Mouse (Mus musculus) ovary, adult 2 months (tissue): ENCODE data around the gene Gm45623. TPM values are rescaled to one million over a fixed set of nuclear protein-coding genes. Genes with fewer than 3 reads are reported as not detected.

Experiments used
- polyA plus RNA-seq: library from polyadenylated mRNA; depleted of rRNA; stranded (reverse); fragments of >200 nt; gene quantifications from 2 replicates; pipeline ENCODE4 v1.2.3, GENCODE M21; 2012; rRNA removed

Gene Gm45623
- 0.14 TPM in 1 of 2 replicates, not detected in the other for polyA plus RNA-seq

DNA sequence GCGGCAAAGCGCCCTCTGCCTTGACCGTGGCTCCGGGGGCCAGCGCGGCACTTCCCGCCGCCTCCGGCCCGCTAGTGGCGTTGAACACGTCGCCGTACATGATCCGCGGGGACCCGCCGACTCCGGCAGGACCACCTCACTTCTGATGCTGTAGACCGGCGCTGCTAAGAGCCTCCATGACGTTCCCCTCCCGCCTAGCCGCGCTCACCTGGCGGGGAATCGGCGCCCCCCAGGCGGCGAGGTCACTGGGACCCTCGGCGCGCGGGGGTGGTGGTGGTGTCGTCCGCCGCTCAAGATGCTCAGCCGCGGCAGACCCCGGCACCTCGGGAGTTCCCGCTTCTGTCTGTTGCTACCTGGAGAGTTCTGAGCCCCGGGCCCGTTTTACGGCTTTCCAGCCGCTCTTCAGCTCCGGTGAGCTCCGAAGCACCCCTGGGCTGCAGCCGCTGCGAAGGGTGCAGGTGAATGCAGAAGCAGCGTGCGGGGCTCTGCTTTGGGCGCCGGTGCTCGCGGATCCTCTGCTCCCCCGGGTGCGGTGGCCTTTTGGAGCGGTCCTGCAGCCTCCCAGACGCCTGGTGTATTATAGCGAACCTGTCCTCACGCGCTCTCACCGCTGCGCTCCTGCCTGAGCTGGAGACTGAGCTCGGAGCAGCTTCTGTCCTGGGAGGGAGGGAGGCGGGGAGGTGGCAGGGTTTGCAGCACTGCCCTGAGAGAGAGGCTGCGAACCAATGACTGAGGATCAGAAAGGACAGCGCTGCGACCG lies at the start of gene Gm45623:
Gene Gm45623 (minus strand): TSS at position 636 of the 760 bp plus-strand sequence.

DNA sequence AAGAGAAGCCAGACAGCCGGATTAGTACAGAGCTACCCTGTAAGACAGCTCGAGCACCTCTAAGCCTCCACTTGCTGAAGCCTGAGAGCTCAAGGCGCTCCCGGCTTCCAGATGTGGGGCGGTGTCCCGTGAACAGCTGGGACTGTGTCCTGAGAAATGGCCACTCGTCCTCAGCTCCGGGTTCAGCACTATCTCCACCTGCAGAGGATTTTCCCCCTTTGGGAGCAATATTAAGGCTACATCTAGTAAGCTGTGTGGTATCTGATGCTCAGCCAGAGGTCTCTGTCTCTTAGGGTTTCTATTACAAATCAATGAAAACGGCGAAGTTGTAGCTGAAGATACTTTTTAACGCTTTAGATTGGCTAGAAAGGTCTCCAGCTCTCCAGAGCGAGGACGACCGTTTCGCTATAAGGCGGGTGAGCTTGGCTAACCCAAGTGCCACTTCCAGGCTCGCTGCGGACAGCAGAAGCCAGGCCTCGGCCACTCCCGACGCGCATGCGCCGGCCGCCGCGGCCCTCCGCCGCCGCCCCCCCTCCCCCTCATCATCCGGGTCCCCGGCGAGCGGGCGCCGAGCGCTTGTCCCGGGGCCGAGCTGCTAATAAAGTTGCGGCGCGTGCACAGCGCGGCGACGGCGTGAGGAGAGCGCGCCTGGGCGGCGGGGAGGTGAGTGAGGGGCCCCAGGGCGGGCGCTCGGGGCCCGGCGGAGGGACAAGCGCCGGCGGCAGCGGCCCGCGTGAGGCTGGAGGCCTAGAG lies 51.0 kb downstream of the Gm45623 start, which contains the start of gene Smad5:
Gene Smad5 (plus strand): TSS at position 542 of the 753 bp plus-strand sequence.

Other genes starting within 250 kb of the Gm45623 start
- 0.93 and 2.4 TPM in 2 replicates for gene Fbxl21, start 231.4 kb downstream of the Gm45623 start, polyA plus RNA-seq
- gene Lect2, start 205.3 kb downstream of the Gm45623 start, polyA plus RNA-seq = not detected in 2 replicates
- 127 and 202 TPM in 2 replicates for gene Tgfbi, start 144.3 kb downstream of the Gm45623 start, polyA plus RNA-seq
- 18.8 and 31.4 TPM in 2 replicates for gene Smad5, start 50.8 kb downstream of the Gm45623 start, polyA plus RNA-seq
- not detected in 2 replicates for gene Trpc7, start 142.2 kb upstream of the Gm45623 start, polyA plus RNA-seq